ENCODE assay signal across 18 mouse cellular contexts in the genomic region with DNA sequence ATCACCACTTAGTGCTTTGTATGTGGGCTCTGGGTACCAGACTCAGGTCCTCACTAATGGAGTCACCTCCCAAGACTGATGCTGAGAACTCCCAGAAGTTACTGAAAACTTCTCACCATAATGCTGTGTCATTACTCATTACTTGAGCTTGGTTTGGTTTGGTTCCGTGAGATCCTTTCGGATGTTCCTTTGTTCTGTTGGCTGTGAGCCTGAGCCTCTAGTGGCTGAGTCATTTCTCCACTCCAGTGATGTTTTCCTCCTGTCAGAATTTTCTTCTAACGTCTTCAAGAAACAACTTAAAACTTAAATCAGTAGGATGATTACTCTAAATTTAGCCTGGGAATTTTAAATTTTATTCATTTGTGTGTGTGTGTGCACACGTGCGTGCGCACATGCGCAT.
A peak's percentile ranks its signal among the peaks of the same experiment; 100 is the strongest.
DNase-seq lines count a peak whose midpoint lies in the region; ATAC-seq and TF ChIP-seq lines count a peak whose summit lies in the region.
"Had no signal": no experiment of that assay in that cellular context is flagged by ENCODE, and none has a peak within 500 bp of the region (broad histone marks: within the 10 kb centered on the region; RNA-seq: fewer than 3 reads in every experiment).

No protein-coding gene starts in this region.

- H3K27ac ChIP-seq in heart, adult 2 months, result no peak overlapping the region
- H3K27ac ChIP-seq: embryonic facial prominence, embryonic 10.5 days; embryonic facial prominence, embryonic 12.5 days; forebrain, embryonic 13.5 days; forebrain, embryonic 15.5 days had no signal

- TF ChIP-seq POLR2A in heart, adult 2 months (IDR thresholded peaks at IDR 0.05; ENCODE audit: insufficient read depth, low read depth, low read length), result no peak

- H3K9ac ChIP-seq in heart, adult 2 months (ENCODE audit: low read depth, low read length), result no peak overlapping the region
- H3K9ac ChIP-seq: embryonic facial prominence, embryonic 12.5 days; forebrain, embryonic 13.5 days; forebrain, embryonic 15.5 days; forebrain, postnatal 0 days had no signal

- H3K36me3 ChIP-seq in heart, adult 2 months (ENCODE audit: control insufficient read depth, insufficient read depth, low read length), result no peaks in the 10 kb centered on the region
- H3K36me3 ChIP-seq: embryonic facial prominence, embryonic 10.5 days; embryonic facial prominence, embryonic 12.5 days; forebrain, embryonic 15.5 days had no signal

- TF ChIP-seq CTCF in Patski (IDR thresholded peaks at IDR 0.05), result no peak
- no peak for TF ChIP-seq CTCF in heart, adult 2 months (IDR thresholded peaks at IDR 0.05)

- peak; percentile 9 for DNase-seq in retina, postnatal 1 day
- no peak for DNase-seq in retina, embryonic 14.5 days (ENCODE audit: low spot score)
- DNase-seq in Patski (ENCODE audit: low read depth, low spot score), result peak; percentile 1
- no peak for DNase-seq in heart, adult 2 months
- DNase-seq: adrenal gland, adult 2 months; adrenal gland, postnatal 10 days; adrenal gland, postnatal 25 days; cerebellum, adult 11-12 months; cerebellum, adult 2 months; cerebellum, adult 9-10 months; cerebellum, postnatal 10 days; cerebellum, postnatal 25 days; forebrain, postnatal 0 days had no signal

- in situ Hi-C loops in Patski (cut with MboI; ENCODE audit: low pct_unique_long_range_greater_than_20kb), result no loop called here

- no peaks in the 10 kb centered on the region for H3K79me2 ChIP-seq in heart, adult 2 months (replicated peaks; ENCODE audit: control insufficient read depth, insufficient read depth, low read length)

- ATAC-seq in Patski, result no peak
- ATAC-seq in monocyte, adult 5-6 weeks (replicated peaks; ENCODE audit: insufficient number of reproducible peaks, low FRiP score, low TSS enrichment, poor library complexity, severe bottlenecking), result no peak
- ATAC-seq: forebrain, embryonic 13.5 days; forebrain, embryonic 15.5 days; forebrain, postnatal 0 days had no signal

- no peaks in the 10 kb centered on the region for H3K4me1 ChIP-seq in heart, adult 2 months (ENCODE audit: control insufficient read depth, insufficient read depth, low read length)
- H3K4me1 ChIP-seq: embryonic facial prominence, embryonic 10.5 days; embryonic facial prominence, embryonic 12.5 days; forebrain, embryonic 13.5 days had no signal

- POLR2A ChIA-PET in Patski (lab: Charles Lee), result no interaction called here

- no peaks in the 10 kb centered on the region for H3K27me3 ChIP-seq in Patski
- H3K27me3 ChIP-seq in heart, adult 2 months (ENCODE audit: control insufficient read depth, insufficient read depth, low read length), result no peaks in the 10 kb centered on the region
- H3K27me3 ChIP-seq: embryonic facial prominence, embryonic 12.5 days; forebrain, embryonic 13.5 days; forebrain, embryonic 15.5 days had no signal

- intact Hi-C loops in heart, adult 2 months (cut with DNase I), result no loop called here

- CTCF ChIA-PET in Patski (lab: Charles Lee), result interaction anchor here (1.0 kb wide), 1 partner anchor 11 kb away, joined by 3 read pairs; no protein-coding TSS in a partner anchor

- WGBS in heart, adult 2 months, result 81% methylated on average over 7 of the region's 7 CpGs

- H3K4me3 ChIP-seq in heart, adult 2 months, result no peak overlapping the region
- H3K4me3 ChIP-seq: embryonic facial prominence, embryonic 10.5 days; embryonic facial prominence, embryonic 12.5 days; forebrain, embryonic 13.5 days; forebrain, embryonic 15.5 days had no signal

- no peak for TF ChIP-seq EP300 in heart, adult 2 months (IDR thresholded peaks at IDR 0.05; ENCODE audit: insufficient read depth, low read depth, low read length)

Comparison
In these comparisons a context has a peak if more than half of its experiments do, and no peak if none do; other contexts are left out.
1. DNase-seq: peak in retina, postnatal 1 day (single experiment) and Patski (single experiment); none in retina, embryonic 14.5 days (single experiment) and heart, adult 2 months (0 of 2).